Mouse (Mus musculus) spleen, adult 2 months (tissue): ENCODE measurements around the gene Arsb.
"Not testable (repeated sequence)": the region's sequence is repeated elsewhere in the genome, so short reads cannot be mapped to it uniquely, and the experiment has no call there.

Source experiments
- CTCF ChIP-seq: fragments of 200-500 bp; IDR thresholded peaks from 2 replicates; pipeline ENCODE4 v1.5.1; 2011; ENCODE audit warnings: mild to moderate bottlenecking, inconsistent platforms; ENCODE audit not compliant: insufficient read depth, insufficient read length, insufficient replicate concordance; ENCODE audit errors: extremely low read depth
- POLR2A ChIP-seq: fragments of 200-500 bp; IDR thresholded peaks from 2 replicates; pipeline ENCODE4 v1.6.1; 2011; ENCODE audit warnings: low read depth, low read length, inconsistent platforms

GRCm38 (mm10) chr13:93985750-93986149 is 214.3 kb downstream of the Arsb start:
- not testable (repeated sequence) for TF ChIP-seq POLR2A, CTCF
